Mouse (Mus musculus) heart, embryonic 15.5 days (tissue): Measurements from ENCODE around the gene Carns1. TPM values are rescaled to one million over a fixed set of nuclear protein-coding genes. Genes with fewer than 3 reads are reported as not detected.

Source experiments
- ATAC-seq: fragments of 200-750 bp; cut with Nextera tagmentation; replicated peaks from 2 replicates; pipeline ENCODE4 v1.8.0; 2017; ENCODE audit warnings: low read depth, moderate TSS enrichment; ENCODE audit not compliant: insufficient number of reproducible peaks, insufficient read depth, low FRiP score
- H3K27ac ChIP-seq: fragments of 300-500 bp; sonication (generic); 2 replicates; pipeline ENCODE4 v1.5.1; 2015; ENCODE audit warnings: mild to moderate bottlenecking, inconsistent platforms
- H3K27me3 ChIP-seq: fragments of 300-500 bp; sonication (generic); 2 replicates; pipeline ENCODE4 v1.6.1; 2015; ENCODE audit warnings: inconsistent platforms
- H3K36me3 ChIP-seq: fragments of 300-500 bp; sonication (generic); 2 replicates; pipeline ENCODE4 v1.6.1; 2015; ENCODE audit warnings: mild to moderate bottlenecking, inconsistent platforms
- H3K4me1 ChIP-seq: fragments of 300-500 bp; sonication (generic); replicated peaks from 2 replicates; pipeline ENCODE4 v1.6.1; 2015; ENCODE audit warnings: inconsistent platforms
- H3K4me2 ChIP-seq: fragments of 300-500 bp; sonication (generic); 2 replicates; pipeline ENCODE4 v1.6.1; 2015; ENCODE audit warnings: inconsistent platforms, mild to moderate bottlenecking, moderate library complexity
- H3K4me3 ChIP-seq: fragments of 300-500 bp; sonication (generic); 2 replicates; pipeline ENCODE4 v1.5.1; 2015; ENCODE audit warnings: mild to moderate bottlenecking, inconsistent platforms
- H3K9ac ChIP-seq: fragments of 300-500 bp; sonication (generic); 2 replicates; pipeline ENCODE4 v1.6.1; 2015; ENCODE audit warnings: mild to moderate bottlenecking, inconsistent platforms
- H3K9me3 ChIP-seq: fragments of 300-500 bp; sonication (generic); replicated peaks from 2 replicates; pipeline ENCODE4 v1.6.1; 2016; ENCODE audit warnings: inconsistent platforms
- WGBS: fragments of 180-500 bp; shearing (Covaris S2); methylation state at CpG from one replicate; pipeline ENCODE4 v1.1.7; 2015; ENCODE audit warnings: mixed read lengths; 5-methylcytosine and 5-hydroxymethylcytosine counted together
- microRNA-seq: library from miRNA; unstranded; fragments of <30 nt; microRNA quantifications from one replicate; pipeline ENCODE4, GENCODE M21; 2016
- polyA plus RNA-seq: library from polyadenylated mRNA; unstranded; fragments of >200 nt; fragmentation: Nextera tagmentation; extraction: Ambion mirVana; gene quantifications from 2 replicates; pipeline ENCODE4 v1.2.1, GENCODE M21; 2015

The Carns1 gene
- polyA plus RNA-seq, 1 experiment from 2014 or later, result 12.3 TPM

DNA sequence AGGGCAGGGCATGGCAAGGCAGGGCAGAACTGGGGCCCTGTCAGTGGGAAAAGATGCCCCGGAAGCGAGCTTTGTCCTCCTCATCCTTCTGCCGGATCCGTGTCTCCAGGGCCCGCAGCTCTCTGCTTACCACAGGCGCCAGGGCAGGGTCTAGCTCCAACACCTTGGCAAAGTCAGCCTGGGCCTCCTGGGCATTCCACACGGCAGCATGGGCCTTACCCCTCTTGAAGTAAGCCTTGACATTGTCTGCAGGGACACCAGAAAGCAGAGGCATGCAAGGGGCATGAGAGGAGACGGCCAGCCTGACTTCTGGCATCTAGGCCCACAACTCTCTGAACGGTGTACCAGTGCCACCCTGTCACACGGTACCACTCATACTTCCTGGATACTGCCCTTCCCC, 60.7 kb downstream of the Carns1 start:
- Histone ChIP-seq H3K36me3 (peaks cover 54% of the 10 kb centered on the region), H3K9me3 (no peaks in the 10 kb centered on the region), H3K4me1 (peaks cover 11% of the 10 kb centered on the region), H3K9ac (no peak overlapping the region), H3K4me3 (no peak overlapping the region), H3K27ac (no peak overlapping the region), H3K4me2 (no peak overlapping the region), H3K27me3 (no peaks in the 10 kb centered on the region)
- 82% methylated on average over 10 of the region's 10 CpGs for WGBS
- ATAC-seq, result no peak

Small RNAs within 50 kb of the gene (microRNA-seq; reads per million reads assigned to microRNA genes)
- gene Gm26115, result not detected

Other genes starting within 250 kb of the Carns1 start
- 1.6 and 4.0 TPM in 2 replicates for gene Aldh3b1, start 245.7 kb downstream of the Carns1 start, polyA plus RNA-seq
- gene Unc93b1, start 240.3 kb downstream of the Carns1 start, polyA plus RNA-seq, result 15.0 and 21.8 TPM in 2 replicates
- not detected in 2 replicates for gene Aldh3b3, start 216.8 kb downstream of the Carns1 start, polyA plus RNA-seq
- gene Aldh3b2, start 203.2 kb downstream of the Carns1 start, polyA plus RNA-seq, result 0.16 and 1.2 TPM in 2 replicates
- 11.3 and 12.9 TPM in 2 replicates for gene Acy3, start 188.9 kb downstream of the Carns1 start, polyA plus RNA-seq
- not detected in 2 replicates for gene Tbx10, start 182.7 kb downstream of the Carns1 start, polyA plus RNA-seq
- gene Nudt8, start 174.9 kb downstream of the Carns1 start, polyA plus RNA-seq, result 53.0 and 55.9 TPM in 2 replicates
- 4.5 and 5.4 TPM in 2 replicates for gene Gm49405, start 174.9 kb downstream of the Carns1 start, polyA plus RNA-seq
- 72.2 and 80.1 TPM in 2 replicates for gene Doc2g, start 172.2 kb downstream of the Carns1 start, polyA plus RNA-seq
- 513 and 534 TPM in 2 replicates for gene Ndufv1, start 162.7 kb downstream of the Carns1 start, polyA plus RNA-seq
- gene Gstp1, start 137.5 kb downstream of the Carns1 start, polyA plus RNA-seq, result 387 and 406 TPM in 2 replicates
- 9.2 and 11.1 TPM in 2 replicates for gene Gstp2, start 129.5 kb downstream of the Carns1 start, polyA plus RNA-seq
- 0.30 and 0.93 TPM in 2 replicates for gene Gstp3, start 115.9 kb downstream of the Carns1 start, polyA plus RNA-seq
- gene Cabp2, start 93.9 kb downstream of the Carns1 start, polyA plus RNA-seq, result not detected in 2 replicates
- 63.6 and 81.7 TPM in 2 replicates for gene Cdk2ap2, start 78.3 kb downstream of the Carns1 start, polyA plus RNA-seq
- 17.2 and 26.5 TPM in 2 replicates for gene Pitpnm1, start 75.5 kb downstream of the Carns1 start, polyA plus RNA-seq
- 78.1 and 92.5 TPM in 2 replicates for gene Aip, start 49.6 kb downstream of the Carns1 start, polyA plus RNA-seq
- gene Gpr152, start 35.7 kb downstream of the Carns1 start, polyA plus RNA-seq, result 0.04 TPM in 1 of 2 replicates, not detected in the other
- not detected in 2 replicates for gene Cabp4, start 31.4 kb downstream of the Carns1 start, polyA plus RNA-seq
- 114 and 137 TPM in 2 replicates for gene Coro1b, start 26.9 kb downstream of the Carns1 start, polyA plus RNA-seq
- gene Ptprcap, start 21.9 kb downstream of the Carns1 start, polyA plus RNA-seq, result 3.6 and 33.8 TPM in 2 replicates
- 42.2 and 46.1 TPM in 2 replicates for gene Rps6kb2, start 12.1 kb downstream of the Carns1 start, polyA plus RNA-seq
- 3.0 and 14.9 TPM in 2 replicates for gene Tbc1d10c, start 15.8 kb upstream of the Carns1 start, polyA plus RNA-seq
- 666 and 734 TPM in 2 replicates for gene Ppp1ca, start 16.6 kb upstream of the Carns1 start, polyA plus RNA-seq
- 17.3 and 24.1 TPM in 2 replicates for gene Rad9a, start 26.2 kb upstream of the Carns1 start, polyA plus RNA-seq
- 0.96 and 1.9 TPM in 2 replicates for gene Clcf1, start 38.8 kb upstream of the Carns1 start, polyA plus RNA-seq
- gene AC109138.7, start 38.9 kb upstream of the Carns1 start, polyA plus RNA-seq, result not detected in 2 replicates
- gene Pold4, start 56.4 kb upstream of the Carns1 start, polyA plus RNA-seq, result 17.1 and 24.1 TPM in 2 replicates
- 6.0 and 10.7 TPM in 2 replicates for gene Ssh3, start 93.7 kb upstream of the Carns1 start, polyA plus RNA-seq
- gene Ankrd13d, start 107.7 kb upstream of the Carns1 start, polyA plus RNA-seq, result 1.1 and 2.7 TPM in 2 replicates
- gene Grk2, start 130.7 kb upstream of the Carns1 start, polyA plus RNA-seq, result 9.8 and 18.2 TPM in 2 replicates
- 29.5 and 37.2 TPM in 2 replicates for gene Kdm2a, start 222.8 kb upstream of the Carns1 start, polyA plus RNA-seq